In genomic region chr3:56182371-56183158, GRCm38 (mm10) we compare ENCODE assay signal across 8 mouse cellular contexts. TPM values are rescaled to one million over a fixed set of nuclear protein-coding genes. Genes with fewer than 3 reads are reported as not detected.
A peak's percentile ranks its signal among the peaks of the same experiment; 100 is the strongest.
DNase-seq lines count a peak whose midpoint lies in the region; ATAC-seq lines count a peak whose summit lies in the region.

No protein-coding gene starts in this region.

- ATAC-seq in kidney, embryonic 15.5 days (replicated peaks; ENCODE audit: low FRiP score): peak; percentile 66
- peak; percentile 64 for ATAC-seq in liver, embryonic 13.5 days (ENCODE audit: low read depth)
- ATAC-seq in neural tube, embryonic 15.5 days (ENCODE audit: low FRiP score): peak; percentile 65

- H3K9me3 ChIP-seq in kidney, embryonic 15.5 days (replicated peaks): no peaks in the 10 kb centered on the region
- H3K9me3 ChIP-seq in liver, embryonic 13.5 days (replicated peaks): no peaks in the 10 kb centered on the region
- H3K9me3 ChIP-seq in neural tube, embryonic 15.5 days (replicated peaks): no peaks in the 10 kb centered on the region

- peak overlapping the region; percentile 85 for H3K9ac ChIP-seq in kidney, embryonic 15.5 days
- H3K9ac ChIP-seq in liver, embryonic 13.5 days: peak overlapping the region; percentile 76
- peak overlapping the region; percentile 93 for H3K9ac ChIP-seq in neural tube, embryonic 15.5 days (replicated peaks)

- H3K36me3 ChIP-seq in kidney, embryonic 15.5 days: no peaks in the 10 kb centered on the region
- no peaks in the 10 kb centered on the region for H3K36me3 ChIP-seq in liver, embryonic 13.5 days
- no peaks in the 10 kb centered on the region for H3K36me3 ChIP-seq in neural tube, embryonic 15.5 days

- peak overlapping the region; percentile 97 for H3K4me2 ChIP-seq in kidney, embryonic 15.5 days
- peak overlapping the region; percentile 90 for H3K4me2 ChIP-seq in liver, embryonic 13.5 days
- H3K4me2 ChIP-seq in neural tube, embryonic 15.5 days: peak overlapping the region; percentile 89

- H3K27me3 ChIP-seq in kidney, embryonic 15.5 days: peaks cover 14% of the 10 kb centered on the region; the same call in 1 of the 2 replicates
- peaks cover 34% of the 10 kb centered on the region for H3K27me3 ChIP-seq in liver, embryonic 13.5 days
- H3K27me3 ChIP-seq in neural tube, embryonic 15.5 days (replicated peaks): no peaks in the 10 kb centered on the region

- WGBS in kidney, embryonic 15.5 days: under 1% methylated on average over 37 of the region's 61 CpGs
- 2% methylated on average over 56 of the region's 61 CpGs for WGBS in liver, embryonic 13.5 days (ENCODE audit: insufficient replicate concordance)
- WGBS in neural tube, embryonic 15.5 days: under 1% methylated on average over 49 of the region's 61 CpGs

- peak; percentile 5 to 14 for DNase-seq in lung, adult 18-20 months
- no peak for DNase-seq in lung, postnatal 25 days (ENCODE audit: low spot score)
- DNase-seq in cerebellum, adult 18-20 months: peak; percentile 28 to 68
- peak; percentile 14 to 31 for DNase-seq in frontal cortex, postnatal 10 days (ENCODE audit: low spot score in 2 of 2)
- no peak for DNase-seq in liver, embryonic 13.5 days
- DNase-seq in B cell, adult 2 months: no peak

- peak overlapping the region; percentile 95 for H3K4me3 ChIP-seq in kidney, embryonic 15.5 days (replicated peaks)
- peak overlapping the region; percentile 79 for H3K4me3 ChIP-seq in liver, embryonic 13.5 days (replicated peaks)
- H3K4me3 ChIP-seq in neural tube, embryonic 15.5 days (replicated peaks): peak overlapping the region; percentile 76

- peaks cover 16% of the 10 kb centered on the region for H3K4me1 ChIP-seq in kidney, embryonic 15.5 days
- H3K4me1 ChIP-seq in liver, embryonic 13.5 days (replicated peaks): peaks cover 16% of the 10 kb centered on the region
- peaks cover 10% of the 10 kb centered on the region for H3K4me1 ChIP-seq in neural tube, embryonic 15.5 days

- peak overlapping the region; percentile 87 for H3K27ac ChIP-seq in kidney, embryonic 15.5 days
- H3K27ac ChIP-seq in liver, embryonic 13.5 days: no peak overlapping the region
- peak overlapping the region; percentile 97 for H3K27ac ChIP-seq in neural tube, embryonic 15.5 days (replicated peaks)

RNA-seq across cellular contexts. Expression of gene Nbea, which starts 0.9 kb away (rescaled TPM):
- 7.0 and 8.1 TPM in 2 replicates for polyA plus RNA-seq in kidney, embryonic 15.5 days (2015; fragmentation: Nextera tagmentation; extraction: Ambion mirVana)
- 0.98 and 1.2 TPM in 2 replicates for polyA plus RNA-seq in liver, embryonic 13.5 days (2015; fragmentation: Nextera tagmentation; extraction: Ambion mirVana)
- polyA plus RNA-seq in neural tube, embryonic 15.5 days (2015; fragmentation: Nextera tagmentation; extraction: Ambion mirVana): 49.5 and 55.4 TPM in 2 replicates

Comparison
In these comparisons a context has a peak if more than half of its experiments do, and no peak if none do; other contexts are left out.
1. DNase-seq: peak in lung, adult 18-20 months (2 of 2), cerebellum, adult 18-20 months (2 of 2) and frontal cortex, postnatal 10 days (2 of 2); none in lung, postnatal 25 days (single experiment), liver, embryonic 13.5 days (single experiment) and B cell, adult 2 months (0 of 2).
2. Peak in every context shown above with its lines, with median percentiles within 50 percentile points of each other: ATAC-seq, H3K4me2 ChIP-seq, H3K4me3 ChIP-seq and H3K9ac ChIP-seq.